Mouse (Mus musculus): ENCODE results near the gene Coa7. TPM values are rescaled to one million over a fixed set of nuclear protein-coding genes. Genes with fewer than 3 reads are reported as not detected.
A peak's percentile ranks its signal among the peaks of the same experiment; 100 is the strongest.
"Not testable (repeated sequence)": the region's sequence is repeated elsewhere in the genome, so short reads cannot be mapped to it uniquely, and the experiment has no call there.

The Coa7 gene
- total RNA-seq, 2 experiments from 2014 or later = 2.5 to 2.8 TPM

DNA sequence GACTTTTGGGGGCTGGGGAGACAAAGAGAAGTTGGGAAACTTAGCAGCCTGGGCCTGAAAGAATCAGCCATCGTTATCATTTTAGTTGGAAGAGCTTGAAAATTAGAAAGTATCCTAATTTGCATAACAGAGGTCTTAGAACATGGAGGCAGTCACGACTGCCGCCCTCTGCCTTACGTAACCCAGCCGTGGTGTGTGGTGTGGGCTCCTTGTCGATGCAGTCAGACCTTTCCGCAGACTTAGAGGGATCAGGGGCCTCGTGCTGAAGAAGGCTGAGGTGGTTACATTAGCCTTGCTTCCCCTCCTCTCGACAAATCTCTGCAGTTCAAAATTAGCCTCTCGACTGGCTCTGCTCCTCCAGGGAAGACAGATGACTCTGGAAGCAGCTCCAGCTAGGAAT, 10.9 kb downstream of the Coa7 start:
- ATAC-seq (replicated peaks; ENCODE audit: low FRiP score, poor library complexity, severe bottlenecking) = no peak

DNA sequence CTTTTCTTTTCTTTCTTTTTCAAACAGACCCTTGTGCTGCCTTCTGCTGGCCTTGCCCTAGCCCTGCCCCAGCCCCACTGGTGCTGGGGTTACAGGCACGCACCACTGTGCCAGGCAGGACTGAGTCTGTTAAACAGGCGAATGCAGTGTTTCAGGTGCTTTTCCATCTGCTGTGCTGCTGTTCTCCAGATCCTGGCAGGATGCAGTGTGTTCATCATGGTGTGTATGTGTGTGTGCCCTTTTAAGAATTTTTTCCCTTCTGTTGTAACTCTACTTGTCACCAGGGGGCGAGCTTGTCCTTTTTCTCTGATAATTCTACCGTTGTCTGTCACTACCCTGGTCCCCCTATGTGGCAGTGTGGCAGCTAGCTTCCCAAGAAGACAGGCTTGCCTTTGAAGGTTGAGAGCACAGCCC, 11.3 kb downstream of the Coa7 start:
- 0 out of 2 replicates have a peak, but pooled peaks have one; percentile 49 for ATAC-seq (replicated peaks; ENCODE audit: low FRiP score, poor library complexity, severe bottlenecking)

DNA sequence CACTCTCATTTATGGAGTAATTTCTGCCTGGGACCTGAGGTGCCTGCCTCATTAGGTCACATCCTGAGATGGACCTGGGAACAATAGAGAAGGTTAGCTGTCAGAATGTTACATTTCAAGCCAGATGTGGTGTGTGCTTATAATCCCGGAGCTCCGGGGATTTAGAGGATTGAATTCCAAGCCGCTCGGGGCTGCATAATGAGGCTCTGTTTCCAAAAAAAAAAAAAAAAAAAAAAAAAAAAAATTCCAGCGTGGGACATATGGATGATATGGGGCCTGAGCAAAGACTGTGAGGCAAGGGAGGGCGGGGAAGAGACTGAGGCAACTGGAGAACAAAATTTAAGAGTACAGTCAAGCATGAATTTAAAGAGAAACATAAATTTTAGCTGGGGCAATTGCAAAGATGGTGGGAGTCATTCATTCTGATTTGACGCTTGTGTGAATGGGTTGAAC, 16.7 kb downstream of the Coa7 start:
- no peak for ATAC-seq (replicated peaks; ENCODE audit: low FRiP score, poor library complexity, severe bottlenecking)

DNA sequence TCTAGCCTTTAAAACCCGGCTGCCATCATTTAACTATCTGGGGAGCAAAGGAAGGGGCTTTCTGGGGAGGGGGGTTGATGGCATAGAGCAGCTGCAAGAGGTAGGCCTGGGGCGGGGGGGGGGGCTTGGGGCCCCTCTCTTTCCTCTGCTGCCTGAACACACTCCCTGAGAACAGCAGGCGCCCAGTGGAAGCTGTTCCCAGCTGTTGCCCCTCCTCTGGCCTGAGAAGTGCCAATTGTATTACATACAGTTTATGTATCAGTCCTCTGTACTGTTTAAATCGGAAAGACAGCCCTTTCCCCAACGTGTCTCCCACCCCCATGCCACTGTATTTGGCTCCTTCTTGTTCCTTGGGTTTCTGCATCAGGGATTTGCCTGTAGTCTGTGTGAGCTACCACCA, 17.9 kb downstream of the Coa7 start:
- ATAC-seq (replicated peaks; ENCODE audit: low FRiP score, poor library complexity, severe bottlenecking) = no peak

DNA sequence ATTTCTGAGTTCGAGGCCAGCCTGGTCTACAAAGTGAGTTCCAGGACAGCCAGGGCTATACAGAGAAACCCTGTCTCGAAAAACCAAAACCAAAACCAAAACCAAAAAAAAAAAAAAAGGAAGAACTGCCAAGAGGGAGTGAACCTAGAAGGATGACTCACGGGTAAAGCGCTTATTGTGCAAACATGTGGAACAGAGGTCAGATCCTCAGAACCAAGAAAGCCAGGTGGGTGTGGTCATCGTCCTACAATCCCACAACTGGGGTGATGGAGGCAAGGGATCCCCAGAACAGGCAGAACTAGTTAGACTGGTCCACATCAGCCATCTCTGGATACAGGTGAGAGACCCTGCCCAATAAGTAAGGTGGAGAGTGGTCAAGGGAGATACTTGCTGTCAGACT, 19.2 kb downstream of the Coa7 start:
- 0 out of 2 replicates have a peak, but pooled peaks have one; percentile 25 for ATAC-seq (replicated peaks; ENCODE audit: low FRiP score, poor library complexity, severe bottlenecking)

DNA sequence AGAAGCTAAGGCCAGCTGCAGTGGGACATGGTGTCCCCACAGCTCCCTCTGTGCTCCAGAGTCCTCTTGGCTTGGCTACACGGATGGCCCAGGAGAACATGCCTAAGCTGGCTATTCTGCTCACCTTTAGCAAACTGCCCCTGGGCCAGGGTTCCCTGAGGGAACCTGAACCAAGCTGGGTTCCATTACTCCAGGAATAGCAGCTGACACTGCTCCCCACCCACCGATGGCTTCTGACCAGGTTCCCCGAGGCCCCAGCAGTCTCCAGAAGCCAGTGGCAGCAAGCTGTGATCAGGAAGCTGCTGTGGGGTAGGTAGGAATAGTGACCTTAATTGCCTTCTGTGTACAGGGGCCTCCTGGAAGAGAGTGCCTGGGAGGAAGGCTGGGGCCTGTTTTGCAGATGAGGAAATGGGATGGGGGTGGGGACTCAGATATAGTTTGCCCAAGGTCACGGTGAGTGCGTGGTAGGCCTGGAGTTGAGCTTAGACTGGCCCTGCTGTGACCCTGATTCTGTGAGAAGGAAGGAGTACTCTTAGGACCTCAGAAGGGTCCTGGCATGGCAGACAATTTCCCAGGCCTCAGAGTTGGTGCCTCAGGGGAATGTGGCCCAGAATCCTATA, 20.4 kb downstream of the Coa7 start:
- ATAC-seq (replicated peaks; ENCODE audit: low FRiP score, poor library complexity, severe bottlenecking) = no peak

DNA sequence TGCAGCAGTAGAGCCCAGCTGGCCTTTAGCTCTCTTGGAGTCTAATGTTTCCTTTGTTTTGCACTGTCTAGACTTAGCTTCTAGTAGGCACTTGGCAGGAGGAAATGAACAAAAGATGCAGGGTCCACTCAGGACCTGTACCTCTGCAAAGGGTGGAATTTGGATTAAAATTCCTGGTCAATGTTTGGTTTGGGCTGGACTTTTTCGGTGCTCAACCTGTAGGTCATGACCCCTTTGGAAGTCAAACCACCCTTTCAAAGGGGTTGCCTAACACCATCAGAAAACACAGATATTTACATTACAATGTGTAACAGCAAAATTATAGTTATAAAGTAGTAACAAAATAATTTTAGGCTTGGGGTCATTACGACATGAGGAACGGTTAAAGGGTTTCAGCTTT, 21.1 kb downstream of the Coa7 start:
- no peak for ATAC-seq (replicated peaks; ENCODE audit: low FRiP score, poor library complexity, severe bottlenecking)

DNA sequence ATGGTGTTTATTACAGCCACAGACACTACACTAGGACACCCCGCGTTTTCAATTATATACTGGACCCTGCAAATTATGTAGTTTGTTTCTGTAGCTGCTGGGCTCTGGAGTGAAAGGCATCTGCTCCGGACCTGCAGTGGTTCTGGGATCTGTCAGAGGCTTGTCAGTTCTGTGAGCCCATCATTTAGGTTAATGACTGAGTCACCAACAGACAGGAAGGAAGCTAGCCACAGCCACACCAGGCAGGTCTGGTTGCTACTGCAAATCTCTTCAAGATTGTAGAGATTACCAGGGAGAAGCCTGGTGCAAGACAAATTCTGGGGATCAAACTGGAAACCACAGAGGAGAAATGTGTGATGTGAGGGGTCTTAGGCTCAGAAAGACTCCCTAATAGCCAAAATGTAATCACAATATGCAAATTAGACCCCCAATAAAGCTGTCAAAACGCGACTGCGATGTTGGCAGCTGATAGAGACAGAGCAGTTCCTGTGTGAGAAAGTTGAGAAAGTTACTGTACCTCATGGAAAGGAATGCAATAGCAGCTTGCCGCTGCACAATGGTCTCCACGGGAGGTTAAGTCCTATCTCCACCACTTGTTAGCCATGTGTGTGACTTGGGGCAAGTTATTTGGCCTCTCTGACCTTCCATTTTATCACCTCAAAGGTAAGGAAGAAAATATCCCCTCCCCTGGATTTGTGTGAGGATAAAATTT, 22.1 kb downstream of the Coa7 start:
- ATAC-seq (replicated peaks; ENCODE audit: low FRiP score, poor library complexity, severe bottlenecking) = no peak

DNA sequence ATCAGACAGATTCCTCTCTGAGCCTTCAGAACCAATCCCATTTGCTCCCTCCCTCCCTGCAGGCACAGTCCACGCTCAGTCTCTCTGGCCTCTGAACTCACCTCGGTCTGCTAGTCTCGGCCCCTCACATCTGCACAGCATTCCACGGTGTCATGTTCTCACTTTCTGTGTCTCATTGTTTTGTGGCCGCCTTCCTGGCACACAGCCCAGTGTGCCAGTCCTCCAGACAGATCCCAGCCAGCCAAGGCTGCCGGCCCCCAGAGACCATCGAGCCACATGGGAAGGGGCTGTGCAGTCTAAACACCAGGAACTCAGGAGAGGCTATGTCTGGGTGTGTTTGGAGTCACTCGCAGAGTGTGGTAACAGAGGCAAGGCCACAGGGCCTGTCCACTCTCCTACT, 22.9 kb downstream of the Coa7 start:
- ATAC-seq (replicated peaks; ENCODE audit: low FRiP score, poor library complexity, severe bottlenecking) = no peak

DNA sequence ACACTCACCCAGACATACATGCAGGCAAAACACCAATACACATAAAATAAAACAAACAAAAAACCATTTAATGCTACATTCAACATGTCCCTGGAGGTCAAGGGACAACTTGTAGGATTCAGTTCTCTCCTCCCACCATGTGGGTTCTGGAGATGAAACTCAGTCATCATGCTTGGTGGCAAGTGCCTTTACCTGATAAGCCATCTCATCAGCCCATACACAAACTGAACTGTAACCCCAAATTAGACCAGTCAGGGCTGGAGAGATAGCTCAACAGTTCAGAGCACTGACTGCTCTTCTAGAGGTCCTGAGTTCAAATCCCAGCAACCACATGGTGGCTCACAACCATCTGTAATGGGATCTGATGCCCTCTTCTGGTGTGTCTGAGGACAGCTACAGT, 25.7 kb downstream of the Coa7 start:
- ATAC-seq (replicated peaks; ENCODE audit: low FRiP score, poor library complexity, severe bottlenecking) = not testable (repeated sequence)

DNA sequence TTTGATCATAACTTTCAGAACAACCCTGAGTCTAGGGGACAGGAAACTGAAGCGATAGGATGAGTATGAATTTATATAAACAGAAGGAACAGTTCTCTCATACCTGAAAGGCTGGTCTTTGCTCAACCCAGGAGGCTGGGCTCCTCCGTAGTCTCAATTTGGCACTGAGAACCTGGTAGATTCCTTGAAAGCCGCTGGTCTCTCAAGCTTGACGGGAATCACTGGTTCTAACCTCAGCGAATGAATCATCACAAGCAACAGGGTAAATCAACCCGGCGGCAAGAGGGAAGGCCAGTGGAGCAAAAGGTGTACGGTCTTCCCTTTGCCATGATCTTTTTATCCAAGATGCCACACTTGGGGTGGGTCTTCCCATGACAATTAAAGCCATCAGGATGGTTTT, 29.5 kb downstream of the Coa7 start:
- ATAC-seq (replicated peaks; ENCODE audit: low FRiP score, poor library complexity, severe bottlenecking) = no peak

DNA sequence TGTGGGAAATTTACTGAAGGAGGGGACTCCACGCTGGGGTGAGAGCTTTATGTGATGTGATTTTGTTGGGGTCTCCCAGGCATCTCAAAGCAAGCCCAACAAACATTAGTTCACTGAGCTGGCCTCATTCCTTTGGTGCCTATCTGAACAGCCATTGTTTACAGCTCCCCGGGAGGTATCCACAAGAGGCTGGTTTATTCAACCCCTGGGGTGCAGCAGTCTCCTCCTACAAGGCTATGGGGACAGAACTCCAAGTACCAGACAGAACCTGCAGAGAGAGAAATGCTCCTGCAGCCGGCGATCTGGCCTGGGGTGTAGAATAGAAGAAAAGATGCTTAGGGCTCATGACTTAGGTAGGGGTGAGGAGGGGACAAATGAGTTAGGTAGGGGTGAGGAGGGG, 30.6 kb downstream of the Coa7 start:
- no peak for ATAC-seq (replicated peaks; ENCODE audit: low FRiP score, poor library complexity, severe bottlenecking)

DNA sequence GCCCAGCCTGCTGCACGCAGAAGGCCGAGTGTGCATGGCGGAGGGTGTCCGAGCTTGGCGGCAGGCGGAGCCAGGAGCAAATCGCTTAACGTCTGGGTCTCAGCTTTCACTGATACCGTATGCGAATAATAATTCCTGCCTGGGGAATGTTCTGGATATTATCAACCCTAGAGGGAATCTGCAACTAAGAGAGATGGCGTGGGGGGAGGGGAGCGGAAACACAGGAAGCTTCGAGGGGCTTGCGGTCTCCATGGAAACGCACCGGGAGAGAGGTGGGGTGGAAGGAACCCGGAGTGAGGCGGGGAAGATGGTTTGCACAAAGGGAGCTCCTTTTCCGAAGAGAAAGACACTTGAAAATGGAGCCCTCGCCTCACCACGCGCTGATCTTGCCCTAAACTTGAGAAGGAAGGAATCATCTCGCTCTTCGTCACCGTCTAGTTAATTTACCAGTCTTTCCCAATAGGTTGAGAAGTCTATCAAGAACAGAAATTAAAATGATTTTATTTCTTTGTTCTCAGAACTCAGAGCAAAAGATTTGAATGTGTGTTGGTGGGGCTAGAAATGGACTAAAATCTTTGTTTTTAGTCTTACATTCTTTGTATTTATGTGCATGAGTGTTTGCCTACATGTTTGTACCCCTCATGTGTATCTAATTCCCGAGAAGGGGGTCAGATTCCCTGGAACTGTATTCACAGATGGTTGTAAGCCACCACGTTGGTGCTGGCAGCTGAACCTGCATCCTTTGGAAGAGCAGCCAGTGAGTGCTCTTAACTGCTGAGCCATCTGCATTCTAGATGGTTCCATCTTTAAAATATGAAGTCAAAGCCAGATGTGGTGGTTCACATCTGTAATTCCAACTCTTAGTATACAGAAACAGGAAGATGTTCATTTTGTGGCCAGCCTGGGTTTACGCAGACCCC, 32.5 kb downstream of the Coa7 start:
- no peak for ATAC-seq (replicated peaks; ENCODE audit: low FRiP score, poor library complexity, severe bottlenecking)

DNA sequence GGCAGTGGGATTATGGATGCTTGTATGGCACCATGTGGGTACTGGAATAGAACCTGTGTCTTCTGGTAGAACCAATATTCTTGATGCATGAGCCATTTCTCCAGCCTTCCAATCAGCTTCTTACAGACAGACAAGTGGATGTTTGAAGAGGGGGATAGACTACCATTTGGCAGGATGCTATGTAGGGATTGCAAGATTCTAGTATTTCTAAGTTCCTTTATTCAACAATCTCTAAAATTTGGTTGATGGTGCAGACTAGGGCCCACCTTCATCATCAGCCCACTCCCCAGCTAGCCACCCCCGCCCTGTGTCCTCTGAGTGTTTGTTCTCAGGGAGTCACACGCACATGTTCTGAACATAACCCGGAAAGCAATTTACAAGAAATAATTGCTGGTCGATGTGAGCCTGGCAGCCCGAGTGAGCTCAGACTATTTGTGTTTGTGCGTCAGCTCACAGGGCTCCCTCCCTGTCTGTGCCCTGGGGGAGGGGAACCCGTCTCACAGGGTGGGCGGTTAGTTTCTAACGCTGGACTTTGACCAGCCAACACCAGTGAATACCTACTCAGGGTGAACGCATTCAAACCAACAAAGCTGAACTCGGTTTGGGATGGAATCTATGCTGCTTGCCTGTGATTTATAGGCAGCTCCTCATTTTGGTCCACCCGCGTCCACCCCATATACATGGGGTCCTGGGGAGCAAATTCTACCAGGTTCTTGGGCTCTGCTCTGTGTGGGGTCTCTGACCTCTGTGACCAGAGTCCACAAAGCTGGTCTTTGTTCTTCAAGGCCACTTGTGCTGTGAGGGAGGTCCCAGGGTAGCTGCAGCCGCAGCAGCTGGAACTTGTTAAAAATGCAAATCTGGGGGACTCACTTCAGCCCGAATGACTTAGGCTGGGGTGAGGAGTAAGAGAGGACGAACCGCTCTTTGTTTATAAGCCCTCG, 34.7 kb downstream of the Coa7 start:
- ATAC-seq (replicated peaks; ENCODE audit: low FRiP score, poor library complexity, severe bottlenecking) = no peak

DNA sequence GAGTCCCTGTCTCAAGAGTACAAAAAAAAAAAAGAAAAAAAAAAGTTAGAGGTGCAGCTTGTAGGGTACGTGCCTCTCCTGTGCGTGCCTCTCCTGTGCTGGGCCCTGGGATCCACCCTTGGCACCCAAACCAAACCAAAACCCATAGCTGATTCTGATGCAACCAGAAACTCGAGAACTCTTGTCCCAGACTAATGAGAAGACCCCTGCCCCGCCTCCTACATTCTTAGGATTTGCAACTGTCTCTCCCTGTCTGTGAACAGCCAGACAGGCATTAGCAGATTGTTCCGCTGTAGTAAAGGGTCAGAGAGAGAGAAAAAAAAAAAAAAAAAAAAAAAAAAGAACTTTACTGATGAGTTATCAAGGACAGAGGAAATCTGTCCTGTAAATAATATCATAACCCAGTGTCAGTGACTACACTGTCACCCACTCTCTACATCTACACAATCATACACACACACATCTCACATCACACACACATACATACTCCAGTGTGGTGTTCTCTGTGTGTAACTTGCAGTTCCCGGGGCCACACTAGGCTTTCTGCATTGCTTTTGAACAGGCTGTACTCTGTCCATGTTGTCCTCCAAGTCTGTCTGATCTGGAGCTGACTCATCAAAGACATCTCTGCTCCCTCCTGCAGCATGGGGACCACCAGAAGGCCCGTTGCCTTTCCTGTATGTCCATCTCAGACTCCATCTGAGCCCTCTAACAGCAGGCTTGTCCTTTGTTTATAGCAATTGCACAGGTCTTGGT, 35.6 kb downstream of the Coa7 start:
- no peak for ATAC-seq (replicated peaks; ENCODE audit: low FRiP score, poor library complexity, severe bottlenecking)

DNA sequence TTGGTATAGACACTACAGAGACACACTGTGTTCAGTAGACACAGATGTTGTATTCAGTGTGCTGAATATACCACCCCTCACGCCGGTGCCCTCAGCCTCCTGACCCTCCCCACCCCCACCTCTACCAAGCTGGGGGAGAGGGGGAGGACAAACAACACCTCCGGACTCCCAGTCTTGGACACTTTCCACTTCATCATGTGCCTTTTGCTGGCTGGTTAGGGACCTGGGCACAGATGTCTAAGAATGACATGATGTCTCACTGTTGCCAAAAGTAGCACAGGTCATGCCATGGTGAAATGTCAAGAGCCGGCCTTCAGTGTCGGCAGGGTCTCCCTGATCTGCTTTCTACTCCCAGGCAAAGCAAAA, 36.2 kb downstream of the Coa7 start:
- ATAC-seq (replicated peaks; ENCODE audit: low FRiP score, poor library complexity, severe bottlenecking) = no peak

DNA sequence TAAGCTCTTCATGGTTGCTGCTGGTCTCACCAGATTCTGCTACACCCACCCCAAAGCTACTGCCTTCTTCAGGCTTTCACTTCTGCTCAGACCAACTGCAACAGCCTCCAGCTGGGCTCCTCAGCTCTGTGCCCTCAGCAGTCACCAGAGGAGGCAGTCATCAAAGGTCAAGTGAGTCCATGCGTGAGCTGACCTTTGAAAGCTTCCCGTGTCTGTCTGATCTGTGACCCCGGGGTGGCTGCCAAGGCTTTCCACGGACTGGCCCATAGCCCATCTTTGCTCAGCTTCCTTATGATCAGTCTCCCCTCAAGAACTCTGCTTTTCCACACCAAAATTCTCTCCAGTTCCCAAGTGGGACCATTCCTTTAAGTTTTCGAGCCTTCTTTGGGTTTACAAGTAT, 41.3 kb downstream of the Coa7 start:
- no peak for ATAC-seq (replicated peaks; ENCODE audit: low FRiP score, poor library complexity, severe bottlenecking)

DNA sequence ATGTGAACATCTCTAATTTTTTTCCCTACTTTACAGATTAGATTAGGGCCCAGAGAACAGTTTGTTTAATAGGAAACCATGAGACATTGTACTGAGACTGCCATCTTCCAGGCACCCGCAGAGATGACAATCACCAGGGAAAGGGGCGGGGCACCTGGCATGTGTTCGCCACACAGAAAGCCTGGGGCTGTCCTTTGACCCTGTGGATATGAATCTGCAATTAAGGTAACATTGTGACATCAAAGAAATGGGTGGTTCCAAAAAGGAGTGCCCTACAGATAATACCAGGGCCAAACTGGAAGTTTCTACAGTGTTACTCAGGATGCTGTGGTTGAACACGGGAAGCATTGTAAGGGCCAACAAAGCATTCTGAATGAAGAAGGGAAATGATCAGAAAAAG, 42.5 kb downstream of the Coa7 start:
- no peak for ATAC-seq (replicated peaks; ENCODE audit: low FRiP score, poor library complexity, severe bottlenecking)

DNA sequence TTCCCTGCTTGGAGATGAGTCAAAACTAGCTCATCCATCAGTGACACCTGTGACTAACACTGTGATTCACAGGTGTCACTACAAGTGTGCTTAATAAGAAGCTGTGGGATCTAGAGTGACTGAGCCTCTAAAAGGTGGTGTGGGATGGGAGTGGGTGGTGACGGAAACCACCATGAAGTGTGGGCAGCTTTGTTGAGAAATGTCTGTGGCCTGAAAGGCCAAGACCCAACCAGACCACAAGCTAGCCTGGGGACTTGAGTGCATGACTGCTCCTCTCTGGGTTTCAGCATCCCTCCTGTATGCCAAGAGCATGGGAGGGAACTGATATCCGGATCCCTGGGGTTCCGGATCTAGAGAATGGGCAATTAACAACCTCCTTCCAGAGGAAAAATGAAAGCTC, 43.5 kb downstream of the Coa7 start:
- ATAC-seq (replicated peaks; ENCODE audit: low FRiP score, poor library complexity, severe bottlenecking) = no peak
